Mouse (Mus musculus): ENCODE data around the gene Mok. TPM values are rescaled to one million over a fixed set of nuclear protein-coding genes. Genes with fewer than 3 reads are reported as not detected.

Gene Mok
- 5.4 and 5.7 TPM in 2 replicates for polyA plus RNA-seq (2012; ENCODE audit: insufficient read depth, insufficient read length, missing spikeins)

- Histone ChIP-seq H3K4me3 (ENCODE audit: insufficient read depth, low read length) (peak within 1 kb of the TSS; percentile 73), H3K27ac (ENCODE audit: insufficient read depth, low read depth, low read length) (peak within 1 kb of the TSS; percentile 42; the same call in 1 of the 2 replicates), H3K4me1 (ENCODE audit: control insufficient read depth, insufficient read depth, low read length) (peaks cover 25% of the 10 kb centered on the region)
- TF ChIP-seq CTCF (IDR thresholded peaks at IDR 0.05; ENCODE audit: low read depth, low read length), result no peak
- no peak for TF ChIP-seq POLR2A (IDR thresholded peaks at IDR 0.05; ENCODE audit: borderline replicate concordance, low read depth, low read length)
Observed at GRCm38 (mm10) chr12:110840348-110841198, at the start of gene Mok. Mok (minus strand) TSS chr12:110840939.

- peak within 1 kb of the TSS; percentile 85 for H3K4me3 ChIP-seq (ENCODE audit: insufficient read depth, low read length)
- TF ChIP-seq POLR2A (IDR thresholded peaks at IDR 0.05; ENCODE audit: borderline replicate concordance, low read depth, low read length) (no peak), CTCF (IDR thresholded peaks at IDR 0.05; ENCODE audit: low read depth, low read length) (no peak)
- peak within 1 kb of the TSS; percentile 67 for H3K27ac ChIP-seq (ENCODE audit: insufficient read depth, low read depth, low read length)
- peaks cover 14% of the 10 kb centered on the region for H3K4me1 ChIP-seq (ENCODE audit: control insufficient read depth, insufficient read depth, low read length)
Observed at GRCm38 (mm10) chr12:110889036-110890020, 48.6 kb upstream of the Mok start, which contains the start of the genes Cinp and Tecpr2. Cinp (minus strand) TSS chr12:110889145. Tecpr2 (plus strand) TSS chr12:110889264.

- Histone ChIP-seq H3K4me3 (ENCODE audit: insufficient read depth, low read length) (peak overlapping the region; percentile 85), H3K27ac (ENCODE audit: insufficient read depth, low read depth, low read length) (0 out of 2 replicates have a peak overlapping the region, but pooled peaks have one; percentile 1), H3K4me1 (ENCODE audit: control insufficient read depth, insufficient read depth, low read length) (peaks cover 14% of the 10 kb centered on the region)
- TF ChIP-seq POLR2A (IDR thresholded peaks at IDR 0.05; ENCODE audit: borderline replicate concordance, low read depth, low read length) (no peak), CTCF (IDR thresholded peaks at IDR 0.05; ENCODE audit: low read depth, low read length) (no peak)
Observed at GRCm38 (mm10) chr12:110888606-110889005, 47.9 kb upstream of the Mok start.

DNA sequence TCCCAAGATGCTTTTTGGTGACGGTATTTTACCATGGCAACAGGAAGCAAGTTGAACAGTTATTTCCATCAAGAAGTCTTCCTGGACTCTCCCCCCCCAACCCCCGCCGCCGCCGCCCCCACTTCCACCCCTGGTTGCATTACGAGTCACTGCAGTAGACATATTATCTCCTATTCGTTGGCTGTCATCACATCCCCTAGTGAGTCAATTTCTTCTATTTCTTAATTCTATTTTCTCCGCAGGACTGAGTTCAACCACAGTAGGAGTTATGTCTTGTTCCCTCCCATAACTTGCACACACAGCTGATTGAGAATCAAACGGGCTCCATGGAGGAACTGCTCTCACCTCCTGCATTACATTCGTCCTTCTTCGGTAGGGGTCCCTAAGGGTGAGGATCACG, 47.4 kb upstream of the Mok start:
- Histone ChIP-seq H3K4me1 (ENCODE audit: control insufficient read depth, insufficient read depth, low read length) (peaks cover 14% of the 10 kb centered on the region), H3K4me3 (ENCODE audit: insufficient read depth, low read length) (peak overlapping the region; percentile 85), H3K27ac (ENCODE audit: insufficient read depth, low read depth, low read length) (0 out of 2 replicates have a peak overlapping the region, but pooled peaks have one; percentile 1)
- no peak for TF ChIP-seq CTCF (IDR thresholded peaks at IDR 0.05; ENCODE audit: low read depth, low read length)
- TF ChIP-seq POLR2A (IDR thresholded peaks at IDR 0.05; ENCODE audit: borderline replicate concordance, low read depth, low read length), result no peak

- H3K4me3 ChIP-seq (ENCODE audit: insufficient read depth, low read length), result no peak overlapping the region
- no peak overlapping the region for H3K27ac ChIP-seq (ENCODE audit: insufficient read depth, low read depth, low read length)
- H3K4me1 ChIP-seq (ENCODE audit: control insufficient read depth, insufficient read depth, low read length), result peaks cover 13% of the 10 kb centered on the region
- TF ChIP-seq CTCF (IDR thresholded peaks at IDR 0.05; ENCODE audit: low read depth, low read length), result no peak
- no peak for TF ChIP-seq POLR2A (IDR thresholded peaks at IDR 0.05; ENCODE audit: borderline replicate concordance, low read depth, low read length)
Observed at GRCm38 (mm10) chr12:110885251-110885650, 44.5 kb upstream of the Mok start.

GRCm38 (mm10) chr12:110882291-110882690, 41.6 kb upstream of the Mok start:
- Histone ChIP-seq H3K4me3 (ENCODE audit: insufficient read depth, low read length) (no peak overlapping the region), H3K27ac (ENCODE audit: insufficient read depth, low read depth, low read length) (no peak overlapping the region), H3K4me1 (ENCODE audit: control insufficient read depth, insufficient read depth, low read length) (peaks cover 16% of the 10 kb centered on the region)
- TF ChIP-seq POLR2A (IDR thresholded peaks at IDR 0.05; ENCODE audit: borderline replicate concordance, low read depth, low read length) (no peak), CTCF (IDR thresholded peaks at IDR 0.05; ENCODE audit: low read depth, low read length) (no peak)

DNA sequence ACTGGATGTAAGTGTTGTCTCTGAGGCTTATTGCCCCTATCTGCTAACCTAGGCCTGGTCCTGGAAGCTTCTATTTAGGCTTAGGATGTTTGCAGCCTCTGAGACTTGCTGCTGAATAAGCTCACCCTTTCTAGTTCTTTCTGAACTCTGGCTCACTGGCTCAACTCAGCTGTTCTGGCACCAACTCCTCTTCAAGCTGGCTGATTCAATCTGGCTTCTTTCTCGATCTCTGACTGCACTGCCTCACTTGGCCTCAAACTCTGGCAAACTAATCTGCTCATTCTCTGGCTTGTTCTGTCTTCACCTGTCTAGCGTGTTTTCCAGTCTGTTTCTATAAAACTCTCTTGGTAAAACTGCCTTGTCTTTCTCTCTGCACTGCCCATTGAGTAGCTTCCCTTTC, 34.6 kb upstream of the Mok start:
- no peak for TF ChIP-seq CTCF (IDR thresholded peaks at IDR 0.05; ENCODE audit: low read depth, low read length)

DNA sequence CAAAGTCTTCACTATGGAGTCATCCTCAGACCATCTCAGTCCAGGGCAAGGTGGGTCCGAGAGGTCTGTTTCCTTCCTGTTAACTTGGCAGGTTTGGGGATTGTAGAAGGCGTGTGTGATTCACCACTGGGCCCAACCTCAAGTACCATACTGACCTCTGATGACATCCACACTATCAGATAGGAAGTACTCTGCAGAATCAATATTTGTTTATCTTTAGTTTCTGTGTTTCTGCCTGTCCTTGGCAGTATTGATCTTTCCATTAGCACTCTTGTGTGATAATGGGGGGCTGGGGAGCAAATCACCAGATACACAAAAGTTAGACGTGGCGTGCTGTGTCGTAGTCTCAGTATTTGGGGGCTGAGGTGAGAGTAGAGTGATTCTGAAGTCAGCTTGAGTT, 30.5 kb upstream of the Mok start:
- peaks cover 2% of the 10 kb centered on the region; the same call in 1 of the 2 replicates for H3K4me1 ChIP-seq (ENCODE audit: control insufficient read depth, insufficient read depth, low read length)
- no peak overlapping the region for H3K4me3 ChIP-seq (ENCODE audit: insufficient read depth, low read length)
- no peak for TF ChIP-seq POLR2A (IDR thresholded peaks at IDR 0.05; ENCODE audit: borderline replicate concordance, low read depth, low read length)
- TF ChIP-seq CTCF (IDR thresholded peaks at IDR 0.05; ENCODE audit: low read depth, low read length), result no peak
- no peak overlapping the region for H3K27ac ChIP-seq (ENCODE audit: insufficient read depth, low read depth, low read length)

More for the DNA sequence above, 34.6 kb upstream of the Mok start:
- no peak overlapping the region for H3K4me3 ChIP-seq (ENCODE audit: insufficient read depth, low read length)
- H3K27ac ChIP-seq (ENCODE audit: insufficient read depth, low read depth, low read length), result no peak overlapping the region
- peaks cover 12% of the 10 kb centered on the region for H3K4me1 ChIP-seq (ENCODE audit: control insufficient read depth, insufficient read depth, low read length)

DNA sequence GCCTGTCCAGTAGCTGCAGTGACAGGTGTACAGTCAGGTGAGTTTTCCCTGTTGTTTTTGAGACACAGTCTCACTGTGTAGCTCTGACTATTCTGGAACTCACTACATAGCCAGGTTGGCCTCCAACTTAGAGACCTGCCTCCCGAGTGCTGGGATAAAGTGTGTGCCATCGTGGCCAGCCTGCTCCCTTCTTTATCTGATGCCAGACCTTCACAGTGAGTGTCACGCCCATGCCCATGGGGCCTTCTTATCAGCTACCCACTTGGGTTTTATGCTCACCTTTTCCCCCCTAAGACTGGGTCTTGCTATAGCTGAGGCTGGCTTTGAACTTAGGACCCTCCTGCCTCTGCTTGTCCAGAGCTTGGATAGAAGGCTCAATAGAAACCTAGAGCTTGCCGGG, 29.4 kb upstream of the Mok start:
- no peak overlapping the region for H3K27ac ChIP-seq (ENCODE audit: insufficient read depth, low read depth, low read length)
- no peak overlapping the region for H3K4me3 ChIP-seq (ENCODE audit: insufficient read depth, low read length)
- H3K4me1 ChIP-seq (ENCODE audit: control insufficient read depth, insufficient read depth, low read length), result peaks cover 2% of the 10 kb centered on the region; the same call in 1 of the 2 replicates
- TF ChIP-seq CTCF (IDR thresholded peaks at IDR 0.05; ENCODE audit: low read depth, low read length) (no peak), POLR2A (IDR thresholded peaks at IDR 0.05; ENCODE audit: borderline replicate concordance, low read depth, low read length) (no peak)

Data from bone marrow macrophage, adult 2 months (primary cell).